Mouse (Mus musculus): ENCODE measurements around the gene Map1s.

DNA sequence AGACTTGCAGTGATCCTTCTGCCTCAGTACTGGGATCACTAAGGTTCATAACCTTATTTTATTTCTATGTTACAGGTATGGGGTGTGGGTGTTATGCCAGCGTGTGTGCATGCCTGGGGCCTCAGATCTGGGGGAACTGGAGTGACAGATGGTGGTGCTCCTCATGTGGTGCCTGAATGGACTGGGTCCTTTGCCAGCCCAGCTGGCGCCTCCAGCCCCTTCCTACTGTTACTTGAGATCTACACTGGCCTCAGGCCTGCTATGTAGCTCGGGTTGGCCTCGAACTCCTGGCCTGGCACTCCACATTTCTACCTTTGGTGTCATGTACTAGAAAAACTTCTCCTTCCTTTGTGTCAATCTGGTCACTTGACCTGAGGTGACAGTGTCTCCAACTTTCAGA is 21.5 kb upstream of the Map1s start:
- no peak for TF ChIP-seq CTCF (IDR thresholded peaks at IDR 0.05; ENCODE audit: insufficient read depth, low read depth, low read length)
- TF ChIP-seq POLR2A (IDR thresholded peaks at IDR 0.05; ENCODE audit: insufficient read depth, low read depth, low read length) = no peak
